Mouse (Mus musculus): ENCODE data around the gene Clec2d.
"Not testable (repeated sequence)": the region's sequence is repeated elsewhere in the genome, so short reads cannot be mapped to it uniquely, and the experiment has no call there.

The Clec2d gene

DNA sequence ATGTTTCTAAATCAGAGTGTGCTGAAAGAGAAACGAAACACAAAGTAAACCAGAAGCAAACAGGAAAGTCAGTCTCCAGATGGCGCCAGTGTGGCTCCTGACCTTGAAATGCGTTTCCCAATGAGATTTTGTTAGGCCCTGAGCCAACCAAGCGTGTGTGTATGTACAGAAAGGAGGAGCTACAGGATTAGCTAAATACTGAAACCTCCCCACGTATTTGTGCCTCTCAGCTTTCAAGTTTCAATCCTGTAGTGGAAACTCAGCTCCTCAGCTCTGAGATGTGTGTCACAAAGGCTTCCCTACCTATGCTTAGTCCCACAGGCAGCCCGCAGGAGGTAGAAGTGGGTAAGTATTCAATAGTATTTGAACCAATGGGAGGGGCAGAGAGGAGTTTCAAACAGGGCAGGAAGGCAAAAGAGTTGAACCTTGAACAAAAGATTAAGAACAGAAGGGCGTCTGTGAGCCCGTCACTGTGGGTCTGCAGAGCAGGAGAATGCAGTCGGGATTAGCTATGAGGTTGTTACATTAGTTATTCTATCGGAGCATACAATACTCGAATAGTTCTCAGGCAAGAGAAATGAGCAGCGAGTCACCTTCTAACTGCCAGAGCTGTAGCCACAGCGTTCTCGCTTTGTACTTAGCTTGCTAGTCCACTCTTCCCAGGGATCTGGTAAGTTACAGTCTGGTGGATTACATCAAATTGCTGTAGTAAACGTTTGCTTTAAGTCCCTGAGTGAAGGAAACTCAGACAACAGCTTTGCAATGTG, at the start of gene Clec2d:
Clec2d (plus strand) TSS at position 213 of the 767 bp plus-strand sequence.
- in situ Hi-C loops (cut with MboI; ENCODE audit: low sequenced_read_pairs) = no loop called here

DNA sequence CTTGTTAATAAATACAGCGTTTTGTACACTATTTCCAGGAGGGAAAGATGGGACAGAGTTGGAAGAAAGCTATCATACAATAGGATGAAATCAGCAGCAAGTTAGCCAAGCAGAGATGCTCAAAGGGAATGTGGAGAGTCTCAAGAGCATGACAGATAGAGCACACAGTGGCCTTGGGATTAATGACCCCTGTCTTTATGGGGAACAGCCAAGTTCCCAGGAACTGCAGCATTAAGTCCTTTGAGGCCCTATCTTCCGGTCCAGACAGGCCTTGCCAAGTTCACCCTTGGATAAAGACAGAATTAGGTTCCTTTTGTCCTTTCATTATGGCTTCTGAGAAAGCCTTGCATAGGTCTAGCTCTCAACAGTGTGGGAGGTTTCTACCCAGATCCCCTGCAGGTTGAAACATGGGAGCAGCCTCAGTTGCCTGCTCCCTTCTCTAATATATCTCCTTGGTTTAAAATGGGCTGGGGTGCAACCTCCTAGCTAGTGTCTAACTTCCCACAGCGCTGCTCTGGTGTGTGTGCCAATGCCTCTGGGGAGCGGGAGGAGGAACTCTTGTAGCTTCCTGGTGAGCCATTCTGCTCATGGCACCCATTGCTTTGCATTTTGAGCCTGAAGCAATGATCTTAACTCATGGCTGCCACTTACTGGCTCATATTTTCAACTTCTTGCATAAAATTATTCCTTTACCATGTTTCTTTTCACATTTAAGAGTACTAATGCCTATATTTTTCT, 47.6 kb upstream of the Clec2d start:
- in situ Hi-C loops (cut with MboI; ENCODE audit: low sequenced_read_pairs) = no loop called here

DNA sequence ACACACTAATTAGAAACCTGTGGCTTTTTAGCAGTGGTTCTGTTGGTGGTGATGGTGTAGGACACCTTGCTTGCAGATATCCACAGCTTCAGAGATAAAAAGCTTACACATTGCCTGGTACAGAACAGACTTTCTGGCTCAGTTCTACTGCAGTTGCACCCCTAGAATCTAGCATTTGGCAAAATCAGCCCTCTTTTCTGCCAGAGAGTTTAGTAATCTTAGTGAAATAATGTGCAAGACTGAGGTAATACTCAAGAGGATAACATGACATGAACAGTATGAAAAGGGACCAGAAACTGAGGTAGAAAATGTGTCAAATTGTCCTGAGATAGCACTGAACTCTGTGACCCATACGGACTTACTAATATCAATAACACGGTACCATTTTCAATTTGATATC, 33.6 kb upstream of the Clec2d start:
- in situ Hi-C loops (cut with MboI; ENCODE audit: low sequenced_read_pairs) = no loop called here

DNA sequence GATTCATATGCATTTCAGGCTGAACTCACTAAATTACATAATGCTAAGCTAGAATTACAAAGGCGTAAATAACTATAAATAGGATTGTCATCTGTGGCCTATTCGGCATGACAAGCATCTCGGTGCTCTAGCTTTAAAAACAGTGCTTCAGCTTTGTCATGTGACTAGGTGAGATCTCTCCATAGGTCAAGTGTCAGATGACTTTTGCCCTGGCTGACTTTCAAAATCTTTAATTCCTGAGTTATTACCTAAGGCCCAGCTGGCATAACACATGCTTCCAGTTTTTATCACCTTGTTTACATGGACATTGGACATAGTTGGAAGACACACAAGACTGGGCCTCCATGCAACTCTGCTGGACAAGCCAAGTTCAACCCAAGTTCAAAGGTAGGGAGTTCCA, 20.3 kb upstream of the Clec2d start:
- in situ Hi-C loops (cut with MboI; ENCODE audit: low sequenced_read_pairs) = no loop called here

DNA sequence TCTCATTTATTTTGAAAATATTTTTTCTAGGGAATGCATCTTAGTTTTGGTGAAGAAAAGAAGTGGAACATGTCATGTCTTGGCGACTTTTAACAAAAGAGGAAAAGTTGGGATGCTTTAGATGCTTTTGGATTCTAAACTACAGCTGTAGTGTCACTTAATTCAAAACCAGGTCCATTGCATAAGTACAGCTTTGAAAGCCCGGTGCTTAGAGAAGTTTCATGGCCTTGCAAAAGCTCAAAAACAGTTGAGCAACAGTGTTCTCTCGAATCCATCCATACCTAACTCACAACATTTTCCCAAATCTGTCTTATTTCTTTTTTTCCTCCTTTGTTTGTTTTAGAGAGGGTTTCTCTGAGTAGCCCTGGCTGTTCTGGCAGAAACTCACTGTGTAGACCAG, 19.3 kb upstream of the Clec2d start:
- in situ Hi-C loops (cut with MboI; ENCODE audit: low sequenced_read_pairs) = no loop called here

DNA sequence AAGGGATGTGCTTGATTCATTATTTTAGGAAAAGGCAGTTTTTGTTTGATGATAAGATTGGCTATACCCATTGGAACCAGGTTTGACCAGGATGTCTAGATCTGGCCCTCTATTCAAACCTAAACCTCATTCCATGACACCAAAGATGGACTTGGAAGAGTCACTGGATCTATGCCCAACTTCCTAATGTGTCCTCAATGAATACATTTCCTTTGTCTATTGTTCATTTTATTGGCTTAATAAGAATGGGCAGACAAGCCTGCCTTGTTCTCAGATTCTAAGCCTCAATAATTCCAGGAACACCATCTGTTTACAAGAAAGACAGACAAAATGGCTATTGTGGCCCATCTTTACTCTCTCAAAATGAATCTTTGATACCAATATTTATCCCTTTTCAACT, 18.5 kb upstream of the Clec2d start:
- in situ Hi-C loops (cut with MboI; ENCODE audit: low sequenced_read_pairs) = no loop called here

DNA sequence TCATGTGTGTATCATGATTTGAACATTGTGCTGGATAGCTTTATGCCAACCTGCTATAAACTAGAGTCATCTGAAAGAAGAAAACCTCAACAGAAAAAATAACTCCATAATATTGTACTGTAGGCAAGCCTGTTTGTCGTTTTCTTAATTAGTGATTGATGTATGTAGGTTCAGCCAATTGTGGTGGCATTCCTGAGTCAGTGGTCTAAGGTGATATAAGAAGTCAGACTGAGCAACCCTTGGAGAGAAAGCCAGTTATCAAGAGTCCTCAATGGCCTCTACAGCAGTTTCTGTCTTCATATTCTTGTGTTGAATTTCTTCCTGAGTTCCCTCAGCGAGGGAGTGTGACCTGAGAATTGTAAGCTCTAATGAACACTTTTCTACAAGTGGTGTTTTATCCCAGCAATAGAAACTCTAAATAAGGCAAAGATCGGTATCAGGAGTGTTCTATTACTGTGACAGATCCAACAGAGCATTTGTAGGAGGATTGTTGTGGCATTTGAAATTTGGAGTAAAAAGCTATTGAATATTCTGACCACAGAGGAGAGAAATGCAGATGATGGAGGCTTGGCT, 17.7 kb upstream of the Clec2d start:
- in situ Hi-C loops (cut with MboI; ENCODE audit: low sequenced_read_pairs) = no loop called here

DNA sequence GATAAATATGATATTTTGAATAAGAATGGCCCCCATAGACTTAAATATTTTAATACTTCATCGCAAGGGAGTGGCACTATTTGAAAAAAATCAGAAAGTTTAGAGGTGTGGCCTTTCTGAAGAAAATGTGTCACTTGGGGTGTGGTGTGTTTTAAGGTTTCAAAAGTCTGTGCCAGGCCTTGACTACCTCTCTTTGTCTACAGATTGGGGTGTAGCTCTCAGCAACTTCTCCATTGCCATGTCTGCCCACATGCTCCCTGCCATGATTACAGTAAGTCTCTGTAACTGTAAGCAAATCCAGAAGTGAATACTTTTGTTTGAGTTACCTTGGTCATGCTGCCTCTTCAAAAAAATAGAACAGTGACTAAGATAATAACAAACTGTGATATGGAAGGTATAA, 16.8 kb upstream of the Clec2d start:
- in situ Hi-C loops (cut with MboI; ENCODE audit: low sequenced_read_pairs) = no loop called here

DNA sequence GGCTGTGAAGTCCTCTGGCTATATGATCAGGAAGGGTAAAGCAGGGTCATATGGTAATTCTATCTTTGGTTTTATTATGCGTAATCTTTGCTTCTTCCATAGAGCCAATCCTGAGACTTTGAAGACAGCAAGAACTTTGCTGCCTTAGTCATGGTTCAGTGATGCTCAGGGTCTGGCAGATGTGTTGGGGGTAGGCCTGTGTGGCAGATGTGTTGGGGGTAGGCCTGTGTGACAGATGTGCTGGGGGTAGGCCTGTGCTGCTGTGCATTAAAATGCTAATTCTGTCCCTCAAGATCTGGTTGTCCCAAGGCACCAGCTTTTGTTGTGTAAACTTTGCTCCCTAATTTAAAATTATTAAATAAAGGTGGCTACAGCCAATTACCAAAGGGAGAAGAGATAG, 9.5 kb upstream of the Clec2d start:
- in situ Hi-C loops (cut with MboI; ENCODE audit: low sequenced_read_pairs) = no loop called here

DNA sequence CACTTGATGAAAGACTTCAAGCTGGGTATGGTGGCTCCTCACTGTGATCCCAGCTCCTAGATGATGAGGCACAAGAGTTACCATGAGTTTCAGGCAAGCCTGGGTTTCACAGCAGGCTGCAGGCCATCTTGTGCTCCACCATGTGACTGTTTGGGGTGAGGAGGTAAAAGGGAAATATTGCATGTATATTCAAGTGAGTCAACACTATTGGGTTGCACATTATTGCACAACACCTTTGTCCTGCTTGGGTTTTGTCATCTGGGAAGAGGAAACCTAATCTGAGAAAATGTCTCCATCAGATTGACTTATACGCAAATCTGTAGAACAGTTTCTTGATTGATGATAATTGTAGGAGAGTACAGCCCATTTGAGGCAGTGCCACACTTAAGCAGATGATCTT, 8.7 kb upstream of the Clec2d start:
- in situ Hi-C loops (cut with MboI; ENCODE audit: low sequenced_read_pairs) = no loop called here

DNA sequence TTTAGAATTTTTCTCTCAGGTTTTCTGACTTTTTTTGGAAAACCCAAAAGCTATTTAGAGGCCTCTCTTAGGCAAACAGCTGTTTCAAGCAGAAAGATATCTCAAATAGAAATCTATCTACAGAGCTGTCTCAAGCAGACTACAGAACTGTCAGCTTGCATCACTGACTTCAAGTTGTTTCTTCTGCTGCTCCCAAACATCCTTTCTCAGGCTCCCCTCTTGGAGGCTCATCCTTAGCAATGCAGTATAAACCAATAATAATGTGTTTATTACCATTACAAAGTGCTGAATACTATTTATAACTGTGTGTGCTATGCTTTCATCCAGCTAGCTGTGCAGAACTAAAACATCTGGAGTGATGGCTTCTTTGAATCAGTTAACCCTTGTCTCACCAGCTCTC, 5.6 kb upstream of the Clec2d start:
- in situ Hi-C loops (cut with MboI; ENCODE audit: low sequenced_read_pairs) = no loop called here

DNA sequence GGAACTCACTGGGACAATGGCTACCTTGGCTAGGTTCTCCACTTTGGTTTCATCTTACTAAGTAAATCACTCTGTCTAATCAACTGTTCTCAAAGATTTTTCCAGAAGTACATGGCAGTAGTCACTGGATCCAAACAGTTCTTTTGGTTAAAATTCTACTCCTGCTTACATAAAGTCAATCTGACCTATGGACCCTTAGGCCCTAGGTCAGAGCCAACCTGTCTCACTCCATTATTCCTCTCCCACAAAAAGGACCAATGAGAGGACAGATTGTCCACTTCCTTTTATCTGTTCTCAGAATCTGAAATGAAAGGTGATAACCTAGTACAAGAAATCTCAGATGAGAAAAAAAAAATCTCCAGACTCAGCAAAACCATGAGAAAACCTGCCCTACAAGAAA, 4.8 kb upstream of the Clec2d start:
- in situ Hi-C loops (cut with MboI; ENCODE audit: low sequenced_read_pairs) = no loop called here

DNA sequence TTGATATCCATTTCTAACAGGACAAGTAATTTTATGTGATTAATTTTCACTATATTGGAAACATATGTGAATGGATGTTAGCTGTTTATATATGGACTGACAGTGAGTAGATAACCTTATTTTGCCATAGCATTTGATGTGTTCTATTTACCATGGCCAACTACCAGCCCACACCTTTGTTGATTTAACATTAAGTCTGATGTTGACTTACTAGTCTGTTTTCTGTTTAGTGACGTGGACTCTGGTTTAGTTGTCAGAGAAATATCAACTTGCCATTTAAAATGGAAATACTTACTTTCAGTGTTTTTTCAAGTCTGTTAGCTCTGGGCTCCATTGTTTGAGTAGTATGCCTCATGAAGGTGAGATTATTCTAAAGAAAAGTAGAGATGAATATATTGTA, 3.8 kb upstream of the Clec2d start:
- in situ Hi-C loops (cut with MboI; ENCODE audit: low sequenced_read_pairs) = no loop called here

DNA sequence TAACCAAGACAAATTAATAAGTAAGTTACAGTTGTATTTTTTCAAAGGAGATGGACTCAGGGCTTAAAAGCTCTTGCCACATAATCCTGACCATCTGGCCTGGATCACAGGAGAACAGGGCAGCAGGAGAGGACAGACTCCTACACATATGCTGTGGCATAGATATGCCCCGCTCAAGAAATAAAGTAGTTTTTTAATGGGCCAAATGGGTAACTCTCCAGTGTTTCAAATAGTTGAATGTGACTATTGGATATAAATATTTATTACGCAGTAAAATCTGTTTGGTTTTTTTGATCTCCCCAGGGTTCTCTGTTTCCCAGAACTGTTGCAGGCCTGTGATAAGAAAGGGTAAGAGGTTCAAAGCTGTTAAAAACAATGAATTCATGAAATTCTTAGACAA, 1.1 kb upstream of the Clec2d start:
- in situ Hi-C loops (cut with MboI; ENCODE audit: low sequenced_read_pairs) = no loop called here

DNA sequence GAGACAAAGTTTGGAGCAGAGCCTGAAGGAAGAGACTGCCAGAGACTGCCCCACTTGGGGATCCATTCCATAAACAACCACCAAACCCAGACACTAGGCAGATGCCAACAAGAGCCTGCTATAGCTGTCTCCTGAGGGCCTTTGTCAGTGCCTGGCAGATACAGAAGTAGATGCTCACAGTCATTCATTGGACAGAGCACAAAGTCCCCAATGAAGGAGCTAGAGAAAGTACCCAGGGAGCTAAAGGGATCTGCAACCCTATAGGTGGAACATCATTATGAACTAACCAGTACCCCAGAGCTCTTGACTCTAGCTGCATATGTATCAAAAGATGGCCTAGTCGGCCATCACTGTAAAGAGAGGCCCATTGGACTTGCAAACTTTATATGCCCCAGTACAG, 584 bp upstream of the Clec2d start:
- in situ Hi-C loops (cut with MboI; ENCODE audit: low sequenced_read_pairs) = not testable (repeated sequence)

DNA sequence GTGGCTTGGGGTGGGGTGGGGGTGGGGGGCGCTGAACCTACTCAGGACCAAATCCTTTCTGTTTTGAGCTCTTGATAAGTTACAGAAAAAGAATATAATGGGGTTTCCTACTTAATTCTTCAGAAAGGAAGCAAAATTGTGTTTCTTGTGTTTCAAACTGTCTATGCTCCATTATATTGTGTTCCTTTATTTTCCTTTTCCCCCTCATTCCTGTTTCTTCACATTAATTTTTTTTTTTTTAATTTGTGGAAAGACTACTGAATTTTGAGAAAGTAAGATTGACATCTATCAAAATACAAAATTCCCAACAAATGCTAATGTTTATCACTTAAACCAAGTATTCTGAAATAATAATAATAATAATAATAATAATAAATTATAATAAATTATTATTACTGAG, 834 bp downstream of the Clec2d start:
- in situ Hi-C loops (cut with MboI; ENCODE audit: low sequenced_read_pairs) = no loop called here

DNA sequence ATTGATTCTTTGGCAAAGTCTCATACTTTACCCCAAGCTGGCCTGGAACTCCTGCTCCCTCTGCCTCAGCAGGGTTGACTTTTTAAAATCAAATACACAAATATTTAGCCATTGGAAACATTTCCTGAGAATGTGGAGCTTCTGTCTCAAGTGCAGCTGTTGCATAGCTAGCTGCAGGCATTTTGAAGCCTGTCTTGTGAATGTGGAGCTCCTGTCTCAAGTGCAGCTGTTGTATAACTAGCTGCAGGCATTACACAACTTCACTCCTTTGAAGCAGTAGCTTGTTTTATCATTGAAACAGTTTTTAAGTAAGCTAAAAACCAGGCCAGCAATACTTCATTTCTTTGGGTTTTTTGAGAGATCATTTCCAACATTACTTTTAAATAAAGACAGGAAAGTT, 1.3 kb downstream of the Clec2d start:
- in situ Hi-C loops (cut with MboI; ENCODE audit: low sequenced_read_pairs) = no loop called here

DNA sequence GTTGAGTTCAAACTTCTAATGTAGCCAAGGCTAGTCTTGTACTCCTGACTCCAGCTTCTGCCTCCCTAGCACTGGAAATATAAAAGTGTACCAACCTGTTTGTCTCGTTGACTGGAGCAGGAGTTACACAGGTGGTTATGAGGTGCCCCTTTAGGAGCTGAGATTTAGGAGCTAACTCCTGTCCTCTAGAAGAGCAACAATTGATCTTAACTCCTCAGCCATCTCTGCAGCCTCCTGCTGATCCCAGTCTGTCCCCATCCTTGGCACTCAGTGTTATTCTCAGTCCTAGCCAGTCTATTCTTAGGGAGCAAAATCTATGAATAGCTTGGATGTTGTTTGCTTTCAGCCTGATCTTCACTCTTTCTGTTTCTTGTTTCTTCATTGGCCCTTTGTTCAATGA, 2.1 kb downstream of the Clec2d start:
- in situ Hi-C loops (cut with MboI; ENCODE audit: low sequenced_read_pairs) = no loop called here

DNA sequence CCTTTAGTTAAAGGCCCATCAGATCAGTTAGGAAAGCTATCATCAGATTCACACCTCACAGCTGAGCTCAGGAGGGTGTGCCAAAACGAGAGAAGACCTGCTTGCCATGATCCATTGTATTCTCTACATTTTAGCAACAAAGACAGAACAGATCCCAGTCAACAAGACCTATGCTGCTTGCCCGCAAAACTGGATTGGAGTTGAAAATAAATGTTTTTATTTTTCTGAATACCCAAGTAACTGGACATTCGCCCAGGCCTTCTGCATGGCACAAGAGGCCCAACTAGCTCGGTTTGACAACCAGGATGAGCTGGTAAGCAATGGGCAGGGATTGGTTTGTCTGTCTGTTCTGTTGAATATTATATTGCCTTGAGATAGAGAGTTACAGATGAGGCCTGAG, 3.6 kb downstream of the Clec2d start:
- in situ Hi-C loops (cut with MboI; ENCODE audit: low sequenced_read_pairs) = not testable (repeated sequence)

DNA sequence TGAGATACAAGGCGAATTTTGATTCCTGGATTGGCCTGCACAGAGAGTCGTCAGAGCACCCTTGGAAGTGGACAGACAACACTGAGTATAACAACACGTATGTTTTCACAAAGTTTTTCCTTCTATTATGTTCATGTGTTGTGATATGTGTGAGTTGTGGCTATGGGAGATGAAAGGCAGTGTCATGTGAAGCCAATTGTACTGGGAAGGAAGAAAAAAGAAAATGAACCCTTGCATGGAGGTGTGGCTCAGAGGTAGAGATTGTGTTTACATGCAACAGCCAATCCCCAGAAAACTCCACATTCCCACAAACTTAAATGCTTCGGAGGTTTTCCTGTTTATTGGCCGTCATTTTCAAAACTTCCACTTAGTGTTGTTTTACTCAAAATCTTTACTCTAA, 4.4 kb downstream of the Clec2d start:
- in situ Hi-C loops (cut with MboI; ENCODE audit: low sequenced_read_pairs) = no loop called here

DNA sequence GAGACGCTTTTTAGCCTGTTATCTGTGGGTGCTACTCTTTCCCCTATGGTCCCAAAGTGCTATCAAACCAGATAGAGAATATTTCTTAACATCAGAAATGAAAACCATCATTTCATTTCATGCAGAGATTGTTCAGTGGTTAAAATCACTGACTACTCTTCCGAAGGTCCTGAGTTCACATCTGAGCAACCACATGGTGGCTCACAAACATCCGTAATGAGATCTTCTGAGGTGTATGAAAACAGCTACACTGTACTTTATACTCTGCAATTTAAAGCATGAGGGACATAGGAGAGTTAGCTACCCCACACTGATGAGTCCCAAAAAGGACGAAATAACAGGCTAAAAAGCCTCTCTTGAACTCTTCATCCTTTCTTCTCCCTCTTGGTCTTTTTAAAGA, 5.6 kb downstream of the Clec2d start:
- in situ Hi-C loops (cut with MboI; ENCODE audit: low sequenced_read_pairs) = no loop called here

DNA sequence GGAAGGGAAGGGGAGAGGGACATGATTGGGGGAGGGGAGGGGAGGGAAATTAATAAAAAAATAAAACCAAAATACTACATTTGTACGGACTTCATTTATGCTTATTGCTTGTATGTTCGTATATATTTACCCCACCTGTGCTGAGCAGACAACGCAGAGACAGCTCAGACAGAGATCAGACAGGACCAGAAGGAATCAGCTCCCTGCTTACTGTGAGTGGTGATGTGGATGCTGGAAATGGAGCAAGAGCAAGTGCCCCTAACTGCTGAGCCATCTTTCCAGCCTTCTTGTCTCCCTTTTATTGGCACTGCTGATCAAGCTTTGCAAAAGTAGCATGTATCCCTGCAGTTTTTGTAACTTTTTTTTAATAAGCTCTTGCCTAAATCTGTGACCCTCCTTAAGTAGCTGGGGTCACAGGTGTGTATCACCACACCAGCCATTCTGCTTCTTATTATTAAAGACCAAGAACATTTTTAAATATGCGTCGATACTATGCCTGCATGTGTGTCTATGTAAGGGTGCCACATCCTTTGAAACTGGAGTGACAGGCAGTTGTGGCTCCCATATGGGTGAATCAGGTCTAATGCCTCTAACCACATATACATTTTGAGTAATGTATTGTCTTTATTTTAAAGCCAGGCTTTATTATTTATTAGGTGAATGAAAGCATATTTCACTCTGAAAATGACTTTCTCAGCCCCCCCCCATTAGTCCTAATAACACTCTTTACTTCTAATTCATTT, 6.2 kb downstream of the Clec2d start:
- in situ Hi-C loops (cut with MboI; ENCODE audit: low sequenced_read_pairs) = no loop called here

Data from CH12F3 (cell line).